Mouse (Mus musculus): ENCODE data around the gene Prkar2a.
"Not testable (repeated sequence)": the region's sequence is repeated elsewhere in the genome, so short reads cannot be mapped to it uniquely, and the experiment has no call there.

Prkar2a gene

DNA sequence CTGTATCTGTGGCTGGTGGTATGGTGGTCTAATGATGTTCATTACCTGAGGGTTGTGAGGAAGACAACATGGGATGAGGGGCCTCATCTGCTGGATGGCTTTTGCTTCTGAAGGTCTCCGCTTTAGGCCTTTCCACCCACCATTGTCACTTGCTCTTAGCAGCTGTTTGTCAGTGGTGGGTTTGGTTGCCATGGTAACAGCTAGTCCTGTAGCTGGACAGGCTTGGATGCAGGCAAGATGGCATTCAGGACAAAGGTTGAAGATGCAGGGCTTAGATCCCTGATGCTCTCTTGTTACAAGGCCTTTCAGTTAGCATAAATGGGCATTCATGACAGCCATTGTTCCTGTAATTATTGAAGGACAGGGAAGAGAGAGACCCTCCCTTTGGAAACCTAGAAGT, at the start of gene Prkar2a:
Prkar2a (plus strand) TSS at position 209 of the 400 bp plus-strand sequence.
- DNase-seq (ENCODE audit: low spot score in 2 of 2), result no peak

GRCm38 (mm10) chr9:108639825-108640224, 49.3 kb upstream of the Prkar2a start:
- DNase-seq (ENCODE audit: low spot score in 2 of 2), result no peak

DNA sequence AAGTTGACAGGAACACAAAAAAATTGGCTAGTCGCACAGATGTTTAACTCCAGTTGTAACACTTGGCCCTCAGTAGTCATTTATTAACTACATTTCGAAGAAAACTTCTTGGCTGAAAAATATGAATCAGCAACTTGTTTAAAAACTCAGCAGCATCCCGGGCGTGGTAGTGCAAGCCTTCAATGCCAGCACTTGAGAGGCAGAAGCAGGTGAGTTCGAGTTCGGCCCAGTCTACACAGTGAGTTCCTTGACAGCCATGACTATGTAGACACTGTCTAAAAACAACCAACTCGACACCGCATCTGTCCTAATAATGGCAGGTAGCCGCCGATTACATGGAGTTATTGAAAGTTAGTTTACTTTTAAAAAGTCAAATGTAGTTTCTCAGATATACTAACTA, 40.9 kb upstream of the Prkar2a start:
- no peak for DNase-seq (ENCODE audit: low spot score in 2 of 2)

DNA sequence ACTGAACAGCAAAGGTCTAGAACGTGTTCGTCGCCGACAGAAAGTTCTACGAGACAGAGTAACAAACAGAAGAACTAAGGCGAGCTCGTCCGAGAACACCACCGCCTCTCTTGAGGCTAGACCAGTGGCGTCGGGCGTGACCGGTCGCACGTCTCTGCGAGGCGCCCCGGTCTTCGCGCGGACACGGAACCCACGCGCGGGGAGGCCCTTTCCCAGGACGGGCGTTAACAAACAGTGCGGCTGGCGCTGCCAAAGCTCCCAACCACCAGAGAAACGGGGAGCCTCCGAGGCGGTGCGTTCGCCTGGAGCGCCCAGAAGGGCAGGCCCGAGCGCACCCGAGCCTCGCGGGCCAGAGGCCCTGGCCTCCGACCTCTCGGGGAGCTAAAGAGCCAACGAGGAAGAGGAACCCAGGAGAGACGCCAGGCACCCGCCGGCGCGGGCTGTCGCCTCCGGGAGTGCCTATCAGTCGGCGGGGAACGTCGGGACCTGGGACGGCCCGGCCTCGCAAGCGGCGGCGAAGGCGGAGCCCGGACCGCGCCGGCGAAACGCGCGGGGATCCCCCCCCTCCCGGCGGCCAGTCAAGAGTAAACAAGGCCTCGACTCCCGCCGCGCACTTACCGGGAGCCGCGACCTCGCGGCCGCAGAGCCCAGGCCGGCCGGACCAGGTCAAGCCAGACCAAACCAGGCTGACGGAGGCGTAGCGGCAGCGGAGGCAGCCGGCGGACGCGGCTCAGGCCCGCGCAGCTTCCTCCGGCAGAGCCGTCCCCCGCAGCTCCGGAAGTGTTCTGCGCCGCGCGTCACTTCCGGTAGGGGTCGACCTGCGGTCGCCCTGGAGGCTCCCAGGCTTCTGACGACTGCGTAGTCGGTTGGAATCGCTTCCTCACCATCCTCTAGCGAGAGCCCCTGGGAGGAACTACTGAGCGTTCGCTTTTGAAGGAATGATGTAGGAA, 40.2 kb upstream of the Prkar2a start, which contains the start of gene Arih2:
Arih2 (minus strand) TSS at position 776 of the 950 bp plus-strand sequence.
- peak; percentile 91 to 92 for DNase-seq (ENCODE audit: low spot score in 2 of 2)

DNA sequence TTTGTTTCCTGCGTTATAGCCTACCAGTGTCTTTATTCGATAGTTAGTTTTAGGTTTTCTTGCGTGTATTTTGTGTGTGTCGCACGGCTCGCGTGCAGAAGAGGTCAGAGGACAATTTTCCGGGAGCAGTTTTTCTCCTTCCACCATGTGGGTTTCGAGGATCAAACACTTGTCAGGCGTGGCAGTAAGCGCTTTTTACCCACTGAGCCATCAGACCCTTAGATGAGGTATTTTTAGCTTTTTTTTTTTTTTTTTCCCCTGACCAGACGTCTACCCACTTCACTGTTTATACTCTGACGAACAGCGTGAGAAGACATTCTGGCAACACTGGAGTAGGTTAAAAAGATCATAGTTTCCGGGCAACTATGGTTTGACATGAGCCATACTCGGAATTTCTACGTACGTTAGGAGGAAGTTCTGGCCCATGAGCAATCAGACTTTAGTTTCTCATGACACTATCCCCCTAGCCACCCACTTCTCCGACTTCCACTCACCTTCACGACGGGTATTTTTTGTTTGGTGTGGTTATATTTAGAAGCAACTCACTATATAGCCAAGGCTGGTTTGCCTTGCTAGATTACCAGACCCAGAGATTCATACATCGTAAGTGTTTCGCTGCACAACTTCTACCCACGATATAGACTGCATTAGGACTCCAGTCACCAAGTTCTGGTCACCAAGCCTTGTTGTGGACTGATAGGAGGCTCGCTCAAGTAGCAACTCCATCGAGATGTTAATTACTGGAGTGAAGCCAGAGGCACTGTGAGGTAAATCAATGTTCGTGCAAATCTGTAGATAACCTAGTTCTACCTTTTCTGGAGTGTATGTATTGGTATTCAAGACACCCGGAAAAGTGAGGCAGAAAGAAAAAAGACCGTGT, 39.3 kb upstream of the Prkar2a start:
- peak in 1 of 2 experiments; percentile 11 for DNase-seq (ENCODE audit: low spot score in 2 of 2)

GRCm38 (mm10) chr9:108654566-108655464, 34.3 kb upstream of the Prkar2a start:
- no peak for DNase-seq (ENCODE audit: low spot score in 2 of 2)

GRCm38 (mm10) chr9:108655865-108656264, 33.2 kb upstream of the Prkar2a start:
- DNase-seq (ENCODE audit: low spot score in 2 of 2), result not testable (repeated sequence)

GRCm38 (mm10) chr9:108661677-108662612, 27.2 kb upstream of the Prkar2a start, which contains the start of gene Slc25a20:
Gene Slc25a20 (plus strand): TSS chr9:108662088.
- peak; percentile 35 to 62 for DNase-seq (ENCODE audit: low spot score in 2 of 2)

DNA sequence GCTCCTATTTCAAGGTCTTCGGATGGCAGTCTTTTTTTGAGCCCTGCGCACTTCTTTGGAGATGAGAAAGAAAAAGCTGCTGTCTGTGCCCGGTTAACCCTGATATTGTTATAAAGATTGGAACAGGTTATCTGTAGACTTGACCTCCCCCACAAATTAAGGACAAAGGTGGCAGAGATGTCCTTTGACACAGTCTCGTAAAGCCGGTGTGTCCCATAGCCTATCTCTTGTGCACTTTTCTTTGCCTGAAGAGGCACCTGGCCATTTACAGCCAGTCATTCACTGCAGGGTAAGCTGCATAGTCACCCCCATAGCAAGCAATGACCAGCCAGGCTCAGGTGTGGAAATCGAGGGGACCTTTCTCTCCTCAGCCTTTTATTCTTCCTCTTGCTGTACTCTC, 26.5 kb upstream of the Prkar2a start:
- DNase-seq (ENCODE audit: low spot score in 2 of 2), result no peak

DNA sequence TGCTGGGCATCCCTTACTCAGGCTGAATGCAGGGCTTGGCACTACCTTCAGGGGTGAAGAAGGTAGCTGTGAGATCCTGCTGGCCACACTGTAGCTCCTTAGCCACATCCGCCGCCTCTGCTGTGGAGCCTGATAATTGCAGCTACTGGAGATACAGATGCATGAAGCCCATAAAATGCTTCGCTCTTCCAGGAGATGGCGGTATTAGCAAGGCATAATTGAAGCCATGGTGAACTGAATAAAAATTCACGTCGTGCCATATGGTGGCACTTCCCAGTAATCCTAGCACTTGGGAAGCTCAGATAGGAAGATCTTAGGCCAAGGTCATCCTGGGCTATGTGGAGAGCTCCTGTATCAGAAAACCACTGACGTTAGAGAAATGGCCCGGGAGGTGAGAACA, 19.2 kb upstream of the Prkar2a start:
- DNase-seq (ENCODE audit: low spot score in 2 of 2), result no peak

- no peak for DNase-seq (ENCODE audit: low spot score in 2 of 2)
Observed at GRCm38 (mm10) chr9:108673151-108673550, 16.0 kb upstream of the Prkar2a start.

- no peak for DNase-seq (ENCODE audit: low spot score in 2 of 2)
Observed at GRCm38 (mm10) chr9:108680026-108680425, 9.1 kb upstream of the Prkar2a start.

- no peak for DNase-seq (ENCODE audit: low spot score in 2 of 2)
Observed at GRCm38 (mm10) chr9:108686475-108686887, 2.6 kb upstream of the Prkar2a start.

- no peak for DNase-seq (ENCODE audit: low spot score in 2 of 2)
Observed at GRCm38 (mm10) chr9:108687181-108687580, 1.9 kb upstream of the Prkar2a start.

DNA sequence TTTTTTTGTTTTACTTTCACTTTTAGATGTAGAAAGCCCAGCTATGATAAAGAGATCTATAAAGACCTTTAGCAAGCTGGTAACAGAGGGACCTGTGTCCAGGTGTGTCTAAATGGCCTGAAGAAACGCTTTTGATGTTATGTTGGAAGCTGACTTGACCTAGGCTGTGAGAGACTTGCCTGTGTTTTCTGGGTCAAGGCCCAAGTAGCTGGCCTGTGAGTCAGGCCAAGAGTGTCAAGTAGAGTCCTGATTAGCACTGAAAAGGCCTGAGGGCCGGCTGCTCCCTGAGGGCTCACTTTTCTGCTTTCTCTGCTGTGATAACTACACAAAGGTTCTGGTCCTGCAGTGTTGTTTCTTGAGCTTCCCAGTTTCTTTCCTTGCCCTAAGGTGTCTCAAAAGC, 1.4 kb upstream of the Prkar2a start:
- no peak for DNase-seq (ENCODE audit: low spot score in 2 of 2)

DNA sequence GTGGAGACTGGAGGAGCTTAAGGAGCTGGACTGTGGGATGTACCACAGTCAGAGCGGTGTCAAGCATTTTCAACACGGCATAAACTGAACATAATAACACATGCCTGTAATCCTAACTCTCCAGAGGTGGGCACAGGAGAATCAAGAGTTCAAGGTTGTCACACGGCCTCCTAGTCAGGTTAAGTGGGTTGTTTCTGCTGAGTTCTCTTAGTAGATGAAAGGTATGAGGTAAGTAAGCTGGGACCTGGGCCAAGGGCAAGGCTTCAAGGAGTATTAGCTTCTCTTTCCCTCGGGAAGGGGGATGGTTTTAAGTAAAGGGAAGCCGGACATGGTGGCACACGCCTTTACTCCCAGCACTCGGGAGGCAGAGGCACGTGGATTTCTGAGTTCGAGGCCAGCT, 663 bp upstream of the Prkar2a start:
- no peak for DNase-seq (ENCODE audit: low spot score in 2 of 2)

DNA sequence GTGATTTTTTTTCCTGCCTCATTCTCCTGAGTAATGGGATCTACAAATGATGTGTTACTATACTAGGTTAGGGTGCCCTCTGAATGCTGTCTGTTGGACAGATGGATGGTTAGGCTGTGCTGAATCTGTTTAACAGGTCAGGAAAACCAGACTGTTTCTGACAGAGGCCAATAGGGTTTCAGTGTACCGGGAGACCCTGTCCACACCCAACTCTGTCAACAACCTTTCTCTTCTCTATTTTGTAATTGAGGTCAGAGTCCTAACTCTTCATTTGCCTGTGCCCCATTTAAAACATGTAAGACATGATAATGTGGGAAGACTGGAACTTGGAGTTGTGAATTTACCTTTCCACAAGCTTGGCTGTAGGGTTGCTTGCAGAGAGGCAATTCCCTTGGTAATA, 879 bp downstream of the Prkar2a start:
- DNase-seq (ENCODE audit: low spot score in 2 of 2), result no peak

DNA sequence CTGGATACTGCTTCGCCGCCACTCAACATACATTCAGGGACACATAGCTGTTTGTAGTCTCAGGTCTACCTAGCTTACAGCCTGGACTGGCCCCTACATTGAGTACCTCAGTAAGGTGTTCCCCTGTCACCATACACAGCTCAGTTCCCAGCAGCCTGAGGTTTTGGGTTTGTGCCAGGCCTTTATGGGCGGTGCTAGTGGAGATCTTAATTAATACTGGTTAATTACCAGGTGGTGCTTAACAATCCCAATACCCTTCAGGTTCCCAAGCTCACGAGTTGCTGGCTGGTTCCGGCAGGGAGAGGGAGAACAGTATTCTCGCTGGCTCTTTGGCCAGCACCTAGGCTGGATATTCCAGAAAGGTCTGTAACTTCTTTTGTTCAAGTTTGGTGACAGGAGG, 1.8 kb downstream of the Prkar2a start:
- no peak for DNase-seq (ENCODE audit: low spot score in 2 of 2)

DNA sequence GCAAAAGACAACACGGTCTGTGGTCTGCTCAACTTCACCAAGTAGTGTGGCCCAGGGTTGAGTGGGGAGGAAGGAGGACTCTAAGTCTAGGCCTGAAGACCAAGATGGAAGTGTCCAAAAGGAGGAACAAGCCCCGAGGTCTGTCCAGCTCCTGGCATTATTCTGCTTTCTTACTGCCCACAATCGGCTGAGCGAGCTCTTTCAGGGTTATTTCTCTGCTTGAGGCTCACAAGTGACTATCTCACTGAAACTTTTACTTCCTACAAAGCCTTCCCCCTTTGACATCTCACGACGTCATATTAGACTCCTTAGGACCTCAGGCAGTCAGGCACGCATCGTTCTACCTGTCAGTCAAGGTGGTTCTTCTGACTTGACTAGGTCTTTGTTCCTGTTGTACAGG, 2.3 kb downstream of the Prkar2a start:
- DNase-seq (ENCODE audit: low spot score in 2 of 2), result no peak

DNA sequence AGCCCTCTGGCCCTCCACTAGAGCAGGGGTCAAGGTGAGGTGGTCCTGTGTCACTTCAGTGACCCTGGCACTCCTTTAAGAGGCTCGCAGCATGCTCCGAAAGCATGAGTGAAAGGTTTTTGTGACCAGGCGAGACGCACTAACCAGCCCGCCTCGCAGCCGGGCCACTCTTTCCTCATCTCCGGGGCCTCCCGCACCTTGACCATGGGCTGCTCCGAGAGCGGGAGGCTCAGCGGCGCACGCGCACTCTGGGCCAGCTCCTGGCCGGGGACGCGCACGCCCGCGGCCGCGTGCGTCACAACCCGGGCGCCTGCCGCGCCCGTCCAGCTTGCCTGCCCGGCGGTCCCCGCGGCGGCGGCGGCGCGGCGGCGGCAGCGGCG, 2.7 kb downstream of the Prkar2a start:
- peak; percentile 86 to 89 for DNase-seq (ENCODE audit: low spot score in 2 of 2)
